Mouse (Mus musculus): Measurements from ENCODE around the gene Rsrc1.
"Not testable (repeated sequence)": the region's sequence is repeated elsewhere in the genome, so short reads cannot be mapped to it uniquely, and the experiment has no call there.

DNA sequence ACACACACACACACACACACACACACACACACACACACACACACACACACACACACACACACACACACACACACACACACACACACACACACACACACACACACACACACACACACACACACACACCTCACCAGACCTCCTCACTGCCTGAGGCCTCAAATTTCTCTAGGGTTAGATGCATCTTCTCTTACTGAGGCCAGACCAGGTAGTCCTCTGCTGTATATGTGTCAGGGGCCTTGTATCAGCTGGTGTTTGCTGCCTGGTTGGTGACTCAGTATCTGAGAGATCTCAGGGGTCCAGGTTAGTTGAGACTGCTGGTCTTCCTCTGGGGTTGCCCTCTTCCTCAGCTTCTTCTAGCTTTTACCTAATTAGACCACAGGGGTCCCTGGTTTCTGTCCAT is 92.5 kb downstream of the Rsrc1 start:
- not testable (repeated sequence) for TF ChIP-seq CTCF (IDR thresholded peaks at IDR 0.05; ENCODE audit: low read depth, low read length); POLR2A (IDR thresholded peaks at IDR 0.05; ENCODE audit: borderline replicate concordance, low read depth, low read length)

All from bone marrow macrophage, adult 2 months (primary cell).